Mouse (Mus musculus) heart, adult 2 months (tissue): ENCODE data around the gene Sebox. TPM values are rescaled to one million over a fixed set of nuclear protein-coding genes. Genes with fewer than 3 reads are reported as not detected.

Source experiments
- DNase-seq, 2 experiments: peaks; one replicate each; pipeline ENCODE4 v3.0.0; 2021
- H3K27ac ChIP-seq: fragments of 200-600 bp; 2 replicates; pipeline ENCODE4 v1.8.1; 2022
- H3K27me3 ChIP-seq: fragments of 200-500 bp; 2 replicates; pipeline ENCODE4 v1.6.1; 2012; ENCODE audit warnings: mild to moderate bottlenecking, low read length, inconsistent platforms, mixed read lengths; ENCODE audit not compliant: control insufficient read depth, insufficient read depth
- H3K36me3 ChIP-seq: fragments of 200-500 bp; 2 replicates; pipeline ENCODE4 v1.6.1; 2012; ENCODE audit warnings: low read length, inconsistent platforms; ENCODE audit not compliant: control insufficient read depth, insufficient read depth
- H3K4me1 ChIP-seq: fragments of 200-500 bp; 2 replicates; pipeline ENCODE4 v1.6.1; 2011; ENCODE audit warnings: low read length; ENCODE audit not compliant: control insufficient read depth, insufficient read depth
- H3K4me3 ChIP-seq: fragments of 200-600 bp; 2 replicates; pipeline ENCODE4 v1.8.1; 2022
- H3K79me2 ChIP-seq: fragments of 200-500 bp; replicated peaks from 2 replicates; pipeline ENCODE4 v1.6.1; 2012; ENCODE audit warnings: mild to moderate bottlenecking, inconsistent platforms, low read length, moderate library complexity, mixed read lengths; ENCODE audit not compliant: control insufficient read depth, insufficient read depth
- H3K9ac ChIP-seq: fragments of 200-500 bp; 2 replicates; pipeline ENCODE4 v1.6.1; 2012; ENCODE audit warnings: low read depth, mild to moderate bottlenecking, control low read depth, inconsistent platforms, low read length, mixed read lengths
- CTCF ChIP-seq: fragments of 200-600 bp; IDR thresholded peaks from 2 replicates; pipeline ENCODE4 v1.8.1; 2022; ENCODE audit warnings: antibody characterized with exemption, mild to moderate bottlenecking, moderate library complexity
- EP300 ChIP-seq: fragments of 200-500 bp; IDR thresholded peaks from 2 replicates; pipeline ENCODE4 v1.6.1; 2011; ENCODE audit warnings: low read depth, low read length, control low read depth; ENCODE audit not compliant: insufficient read depth
- POLR2A ChIP-seq: fragments of 200-500 bp; IDR thresholded peaks from 2 replicates; pipeline ENCODE4 v1.6.1; 2011; ENCODE audit warnings: mild to moderate bottlenecking, low read depth, low read length, control low read depth; ENCODE audit not compliant: insufficient read depth
- WGBS: fragments of 180-500 bp; shearing (Covaris S2); methylation state at CpG from one replicate; pipeline ENCODE4 v1.1.7; 2018; 5-methylcytosine and 5-hydroxymethylcytosine counted together
- intact Hi-C: fragments of 180-260 bp; cut with DNase I; formaldehyde crosslinking; loops from one replicate; pipeline ENCODE4 v1.15.1; 2025
- polyA plus RNA-seq: library from polyadenylated mRNA; depleted of rRNA; stranded (reverse); fragments of >200 nt; gene quantifications from 2 replicates; pipeline ENCODE4 v1.2.3, GENCODE M21; 2012
- total RNA-seq, 2 experiments: library from RNA; stranded (reverse); gene quantifications; 2 replicates each; pipeline ENCODE4 v1.2.3; 2021

Sebox gene
- total and polyA plus RNA-seq, 3 experiments: not detected

DNA sequence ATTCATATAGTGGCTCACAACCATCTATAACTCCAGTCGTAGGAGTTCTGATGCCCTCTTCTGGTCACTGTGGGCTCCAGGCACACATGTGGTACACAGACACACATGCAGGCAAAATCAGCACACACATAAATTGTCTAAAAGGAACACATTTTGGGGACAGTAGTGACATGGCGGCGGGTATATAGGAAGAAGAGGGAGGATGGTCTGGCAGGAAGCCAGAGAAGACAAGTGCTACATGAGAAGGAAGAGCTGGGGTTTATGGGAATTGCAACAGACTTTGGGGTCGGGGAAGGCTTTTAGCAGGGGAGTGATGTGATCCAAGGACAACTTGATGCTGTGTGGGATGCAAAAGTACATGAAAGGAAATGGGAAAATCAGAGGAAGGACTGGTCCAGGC lies 31.3 kb downstream of the Sebox start:
- peaks cover 13% of the 10 kb centered on the region for H3K4me1 ChIP-seq
- no peak for DNase-seq
- H3K27ac ChIP-seq: peak overlapping the region; percentile 91
- H3K79me2 ChIP-seq: peaks cover 12% of the 10 kb centered on the region; the same call in 1 of the 2 replicates
- peak overlapping the region; percentile 75 for H3K4me3 ChIP-seq
- no peak overlapping the region for H3K9ac ChIP-seq
- 49% methylated on average over 4 of the region's 4 CpGs for WGBS
- H3K36me3 ChIP-seq: peaks cover 11% of the 10 kb centered on the region
- intact Hi-C loops: no loop called here
- TF ChIP-seq POLR2A (no peak), CTCF (peak; percentile 37)
- no peaks in the 10 kb centered on the region for H3K27me3 ChIP-seq

DNA sequence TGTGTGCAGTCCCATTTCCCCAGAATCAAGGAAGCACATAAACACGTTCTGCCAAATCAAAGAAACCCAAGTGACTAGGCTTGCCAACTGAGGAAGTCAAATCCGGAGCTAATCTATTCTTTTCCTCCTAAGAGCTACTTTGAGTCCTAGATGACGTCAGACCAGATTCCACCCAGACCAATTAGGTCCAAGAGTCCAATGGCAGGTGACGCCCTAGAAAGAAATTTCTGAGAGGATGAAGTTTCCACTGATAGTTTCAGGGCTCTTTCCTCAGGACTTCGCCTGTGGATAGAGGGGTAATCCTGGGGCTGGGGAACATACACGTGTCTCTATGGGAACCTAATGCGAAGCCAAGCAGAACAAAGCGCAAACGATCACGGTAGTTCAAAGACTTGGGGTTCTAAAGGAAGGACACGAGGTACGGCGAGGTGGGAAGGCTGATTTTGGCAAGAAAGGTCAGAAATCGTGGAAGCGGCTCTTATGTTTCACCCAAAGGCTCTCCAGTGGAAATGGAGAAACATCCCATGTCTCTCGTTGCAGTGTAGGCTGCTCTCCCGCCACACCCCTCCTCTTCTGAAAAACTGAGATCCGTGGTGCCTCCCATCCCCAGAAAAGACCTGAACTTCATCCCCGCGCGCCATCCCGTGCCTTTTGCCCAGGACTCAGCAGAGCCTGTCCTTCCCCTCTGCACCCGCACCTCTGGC lies 32.3 kb downstream of the Sebox start:
- whole genome bisulfite sequencing: under 1% methylated on average over 23 of the region's 23 CpGs
- peaks cover 14% of the 10 kb centered on the region for H3K36me3 ChIP-seq

DNA sequence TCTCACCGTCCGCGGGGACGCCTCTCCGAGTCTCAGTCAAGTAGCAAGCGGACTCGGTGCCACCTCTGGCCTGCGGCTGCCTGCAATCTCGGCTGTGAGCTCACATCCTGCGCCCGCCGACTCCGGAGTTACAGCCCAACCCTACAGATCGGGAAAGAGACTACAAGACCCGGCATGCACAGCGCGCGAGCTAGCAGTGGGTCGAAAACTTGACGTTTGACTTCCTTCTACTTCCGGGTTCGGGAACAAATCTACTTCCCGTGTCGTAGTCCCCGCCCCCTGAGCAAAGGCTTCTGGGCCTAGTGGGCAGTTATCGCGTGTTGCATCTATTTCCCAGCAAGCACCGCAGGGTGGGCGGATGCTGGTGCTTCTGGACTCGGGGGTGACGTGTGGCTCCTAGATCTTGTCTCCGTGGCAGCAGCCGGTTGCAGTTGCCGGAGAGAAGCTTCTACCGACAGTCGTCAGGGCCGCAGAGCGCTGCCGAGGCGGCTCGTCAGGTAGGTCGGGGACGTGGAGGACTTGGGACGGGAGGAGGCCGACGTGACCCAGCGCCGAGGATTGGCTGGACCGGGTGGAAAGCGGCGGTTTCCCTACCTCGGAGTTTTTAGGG lies 32.9 kb downstream of the Sebox start, which contains the start of the genes Tnfaip1 and Ift20:
Gene Tnfaip1, minus strand, starts transcription at position 253 of the 610 bp plus-strand sequence.
Gene Ift20, plus strand, starts transcription at position 282 of the 610 bp plus-strand sequence.
- TF ChIP-seq CTCF (no peak), EP300 (peak; percentile 64), POLR2A (peak; percentile 86)
- H3K4me3 ChIP-seq: peak within 1 kb of the TSS; percentile 75
- peaks cover 14% of the 10 kb centered on the region for H3K36me3 ChIP-seq
- H3K79me2 ChIP-seq: peaks cover 9% of the 10 kb centered on the region; the same call in 1 of the 2 replicates
- WGBS: under 1% methylated on average over 52 of the region's 52 CpGs
- peak within 1 kb of the TSS; percentile 91 for H3K27ac ChIP-seq
- H3K9ac ChIP-seq: peak within 1 kb of the TSS; percentile 90
- H3K4me1 ChIP-seq: peaks cover 9% of the 10 kb centered on the region
- H3K27me3 ChIP-seq: no peaks in the 10 kb centered on the region
- peak; percentile 95 to 98 for DNase-seq
- intact Hi-C loops: loop anchor here (1.0 to 2.0 kb wide), 2 partner anchors 15 to 24 kb away; partner anchors contain the start of genes Poldip2, Tmem199 and Tmem97

More for the DNA sequence above, 32.3 kb downstream of the Sebox start:
- Histone ChIP-seq H3K9ac (peak overlapping the region; percentile 89), H3K79me2 (peaks cover 9% of the 10 kb centered on the region; the same call in 1 of the 2 replicates), H3K4me3 (peak overlapping the region; percentile 75), H3K27ac (peak overlapping the region; percentile 91), H3K27me3 (no peaks in the 10 kb centered on the region), H3K4me1 (peaks cover 9% of the 10 kb centered on the region)
- TF ChIP-seq EP300 (no peak), POLR2A (peak; percentile 54; the same call in 1 of the 2 replicates), CTCF (no peak)
- intact Hi-C loops: loop anchor here (1.0 to 2.0 kb wide), 2 partner anchors 15 to 23 kb away; partner anchors contain the start of genes Poldip2, Tmem199 and Tmem97
- DNase-seq: peak in 1 of 2 experiments; percentile 54

DNA sequence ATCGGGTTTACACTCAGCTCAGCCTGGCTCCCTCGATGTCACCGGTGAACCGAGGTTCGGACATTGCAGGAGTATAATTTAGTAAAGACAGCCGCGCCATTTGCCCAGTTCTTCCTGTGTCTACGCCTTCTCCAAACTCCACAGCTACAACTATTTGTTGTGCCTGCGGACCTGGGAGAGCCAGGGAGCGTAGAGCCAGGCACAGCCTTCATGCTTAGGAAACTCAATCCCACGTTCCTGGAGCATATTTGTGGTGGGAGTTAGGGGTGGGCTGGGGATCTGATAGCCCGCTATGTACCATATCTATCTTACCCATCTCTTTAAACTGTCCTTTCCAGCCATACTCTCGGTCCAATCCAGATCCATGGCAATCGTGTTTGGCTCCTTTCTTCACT lies 33.4 kb downstream of the Sebox start:
- intact Hi-C loops: loop anchor here (1.0 to 2.0 kb wide), 2 partner anchors 14 to 24 kb away; partner anchors contain the start of genes Poldip2, Tmem199 and Tmem97
- no peak for DNase-seq
- H3K9ac ChIP-seq: peak overlapping the region; percentile 90
- peaks cover 14% of the 10 kb centered on the region for H3K36me3 ChIP-seq
- 1% methylated on average over 14 of the region's 14 CpGs for WGBS
- TF ChIP-seq CTCF (no peak), POLR2A (no peak), EP300 (no peak)
- H3K79me2 ChIP-seq: peaks cover 9% of the 10 kb centered on the region; the same call in 1 of the 2 replicates
- H3K4me1 ChIP-seq: peaks cover 9% of the 10 kb centered on the region
- H3K27ac ChIP-seq: peak overlapping the region; percentile 91
- no peaks in the 10 kb centered on the region for H3K27me3 ChIP-seq
- H3K4me3 ChIP-seq: peak overlapping the region; percentile 75

DNA sequence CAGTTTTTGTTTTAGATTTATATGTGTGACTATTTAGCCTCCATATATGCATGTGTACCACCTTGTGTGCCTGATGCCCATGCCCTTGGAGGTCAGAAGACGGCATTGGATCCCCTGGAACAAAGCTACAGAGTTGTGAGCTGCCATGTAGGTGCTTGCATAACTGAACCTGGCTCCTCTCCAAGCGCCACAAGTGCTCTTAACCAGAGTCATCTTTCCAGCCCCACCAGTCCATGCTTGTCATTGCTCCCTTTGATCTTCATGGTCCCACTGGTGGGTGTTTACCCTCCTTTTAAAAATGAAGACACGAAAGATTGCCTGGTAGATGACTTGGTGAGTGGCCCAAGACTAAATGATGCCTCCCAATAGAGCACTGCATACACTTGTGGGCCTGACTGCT lies 37.1 kb downstream of the Sebox start:
- peaks cover 4% of the 10 kb centered on the region; the same call in 1 of the 2 replicates for H3K79me2 ChIP-seq
- peaks cover 5% of the 10 kb centered on the region; the same call in 1 of the 2 replicates for H3K36me3 ChIP-seq
- intact Hi-C loops: no loop called here
- no peaks in the 10 kb centered on the region; the same call in 1 of the 2 replicates for H3K4me1 ChIP-seq
- 81% methylated on average over 3 of the region's 3 CpGs for WGBS
- H3K9ac ChIP-seq: no peak overlapping the region
- H3K4me3 ChIP-seq: no peak overlapping the region
- TF ChIP-seq EP300 (no peak), POLR2A (no peak), CTCF (no peak)
- no peak overlapping the region for H3K27ac ChIP-seq
- H3K27me3 ChIP-seq: no peaks in the 10 kb centered on the region
- DNase-seq: no peak
